Mouse (Mus musculus): Measurements from ENCODE around the gene Stac2. TPM values are rescaled to one million over a fixed set of nuclear protein-coding genes. Genes with fewer than 3 reads are reported as not detected.

Gene Stac2
- total RNA-seq, 2 experiments from 2014 or later, result 0.27 to 0.43 TPM

DNA sequence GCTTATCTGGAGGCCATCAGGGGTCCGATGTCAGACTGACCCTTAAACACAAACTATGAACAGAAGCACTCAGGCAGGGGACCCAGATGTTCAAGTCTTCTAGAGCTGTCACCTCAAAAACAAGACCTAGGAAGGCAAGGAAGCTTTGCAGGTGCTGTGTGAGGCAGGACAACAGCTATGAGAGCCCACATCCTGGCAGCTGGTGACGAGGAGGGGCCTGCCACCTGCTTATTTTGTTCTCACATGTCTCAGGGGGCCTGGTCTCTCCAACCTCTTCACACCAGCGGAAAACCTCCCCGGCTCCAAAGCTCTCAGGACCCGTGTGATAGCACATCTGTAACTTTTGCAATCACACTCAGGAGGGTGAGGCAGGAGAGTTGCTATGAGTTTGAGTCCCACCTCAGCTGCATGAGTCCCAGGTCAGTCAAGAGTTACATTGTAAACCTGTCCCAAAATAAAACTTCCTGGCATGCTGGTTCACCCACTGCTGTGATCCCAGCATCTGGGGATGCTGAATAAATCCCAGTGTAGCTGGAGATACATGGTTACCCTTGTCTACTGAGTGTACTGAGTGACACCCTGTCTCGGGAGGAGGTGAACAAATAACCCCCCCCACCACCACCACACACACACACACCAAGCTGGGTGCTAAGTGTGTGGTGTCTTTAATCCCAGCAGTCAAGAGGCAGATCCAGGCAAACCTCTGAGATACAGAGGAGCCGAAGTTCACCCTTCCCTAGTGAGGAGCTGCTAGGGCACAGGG lies 52.7 kb downstream of the Stac2 start:
- intact Hi-C loops (cut with DNase I), result no loop called here
- no peak for DNase-seq

DNA sequence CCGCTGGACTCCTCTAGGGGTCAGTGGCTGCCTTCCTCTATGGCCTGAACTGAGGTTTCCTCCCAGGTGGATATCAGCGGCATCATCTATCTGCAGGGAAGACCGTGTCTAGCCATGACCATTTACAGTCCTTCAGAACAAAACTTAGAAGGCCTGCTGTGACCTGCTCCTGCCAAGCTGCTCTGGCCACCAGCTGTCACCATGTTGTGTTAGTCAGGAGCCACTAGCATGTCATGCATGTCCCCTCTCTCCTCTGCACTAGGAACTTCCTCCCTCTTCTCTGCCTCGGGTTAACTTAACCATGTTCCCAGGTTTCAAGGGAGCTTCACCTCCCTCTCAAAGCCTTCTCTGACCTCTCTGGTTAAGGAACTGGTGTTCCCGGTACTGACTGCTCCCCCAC lies 53.5 kb downstream of the Stac2 start:
- intact Hi-C loops (cut with DNase I), result no loop called here
- no peak for DNase-seq

DNA sequence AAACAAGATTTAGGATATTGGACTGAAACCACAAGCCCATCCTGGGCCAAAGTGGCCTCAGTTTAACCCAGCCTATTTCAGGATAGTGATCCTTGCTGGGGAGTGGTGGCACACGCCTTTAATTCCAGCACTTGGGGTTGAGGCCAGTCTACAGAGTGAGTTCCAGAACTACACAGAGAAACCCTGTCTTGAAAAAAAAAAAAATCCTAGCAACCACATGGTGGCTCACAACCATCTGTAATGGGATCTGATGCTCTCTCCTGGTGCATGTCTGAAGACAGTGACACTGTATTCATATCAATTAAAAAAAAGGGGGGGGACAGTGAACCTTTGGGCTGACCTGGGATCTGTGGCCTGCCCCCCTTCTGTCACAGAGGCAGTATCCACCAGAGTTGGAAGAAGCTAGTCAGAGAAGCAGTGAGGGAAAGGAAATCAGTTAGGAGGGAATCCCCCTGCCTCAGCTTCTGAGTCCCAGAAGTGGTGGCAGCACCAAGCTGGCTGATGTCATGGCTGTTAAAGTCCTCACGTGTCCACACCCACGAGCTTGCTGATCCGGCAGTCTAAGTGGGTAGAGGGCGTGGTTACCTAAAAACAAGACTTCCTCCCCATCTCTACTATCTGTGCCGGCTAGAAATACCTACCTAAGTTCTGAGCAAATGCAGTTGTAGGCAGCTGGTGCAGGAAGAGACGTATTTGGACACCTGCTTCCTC lies 54.2 kb downstream of the Stac2 start:
- DNase-seq, result no peak
- intact Hi-C loops (cut with DNase I), result no loop called here

DNA sequence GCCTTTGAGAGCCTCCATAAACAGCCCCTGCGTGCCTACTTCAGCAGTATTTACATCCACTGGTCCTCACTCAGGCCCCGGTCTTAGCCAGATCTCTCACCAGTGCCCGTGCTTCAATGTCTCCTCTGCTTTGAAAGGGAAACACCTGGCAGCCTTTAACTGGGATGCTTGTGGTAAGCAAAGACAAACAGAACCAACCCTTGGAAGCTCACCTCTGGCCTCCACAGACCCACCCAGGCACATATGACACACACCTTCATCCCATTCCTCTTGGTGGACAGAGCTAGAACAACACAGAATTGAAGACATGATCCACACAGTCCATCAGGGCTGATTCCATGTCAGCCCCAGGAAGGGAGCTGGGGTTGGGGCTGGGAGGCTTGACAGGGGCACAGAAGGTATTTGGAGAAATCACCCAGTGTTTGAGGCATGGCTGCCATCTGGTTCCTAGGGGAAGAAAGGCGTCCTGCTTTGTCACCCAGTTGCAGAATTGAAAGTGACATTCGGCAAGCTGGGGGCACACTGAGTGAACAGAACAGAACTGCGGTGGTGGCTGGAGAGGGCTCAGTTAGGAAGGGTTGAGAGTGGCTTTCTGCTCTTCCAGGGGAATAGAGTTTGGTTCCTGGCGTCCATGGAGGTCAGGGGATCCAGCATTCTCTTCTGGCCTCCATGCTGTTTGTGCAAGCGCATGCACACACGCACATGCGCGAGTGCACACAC lies 55.0 kb downstream of the Stac2 start:
- DNase-seq, result no peak
- intact Hi-C loops (cut with DNase I), result no loop called here

DNA sequence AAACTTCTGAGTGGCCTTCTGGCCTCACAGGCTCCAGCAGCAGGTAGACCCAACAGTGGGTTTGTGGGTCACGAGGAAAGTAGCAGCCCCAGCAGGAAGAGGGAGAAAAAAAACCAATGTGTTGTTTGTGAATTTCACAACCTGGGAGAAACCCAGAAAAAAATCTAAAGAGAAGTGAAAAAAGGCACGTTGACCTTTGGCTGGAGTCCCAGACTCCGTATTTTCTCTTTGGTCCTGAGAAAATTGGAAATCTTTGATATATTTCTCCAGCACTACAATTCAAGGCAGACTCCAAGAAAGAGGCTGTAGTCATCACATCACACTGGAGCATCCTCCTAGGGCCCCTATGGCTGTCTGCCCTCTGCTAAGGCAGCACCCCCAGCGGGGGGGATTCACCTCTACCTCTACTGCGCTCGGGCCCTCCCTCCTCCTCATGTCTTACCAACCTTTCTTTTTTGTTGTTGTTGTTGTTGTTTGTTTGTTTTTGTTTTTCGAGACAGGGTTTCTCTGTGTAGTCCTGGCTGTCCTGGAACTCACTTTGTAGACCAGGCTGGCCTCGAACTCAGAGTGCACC lies 55.8 kb downstream of the Stac2 start:
- DNase-seq, result no peak
- intact Hi-C loops (cut with DNase I), result no loop called here

DNA sequence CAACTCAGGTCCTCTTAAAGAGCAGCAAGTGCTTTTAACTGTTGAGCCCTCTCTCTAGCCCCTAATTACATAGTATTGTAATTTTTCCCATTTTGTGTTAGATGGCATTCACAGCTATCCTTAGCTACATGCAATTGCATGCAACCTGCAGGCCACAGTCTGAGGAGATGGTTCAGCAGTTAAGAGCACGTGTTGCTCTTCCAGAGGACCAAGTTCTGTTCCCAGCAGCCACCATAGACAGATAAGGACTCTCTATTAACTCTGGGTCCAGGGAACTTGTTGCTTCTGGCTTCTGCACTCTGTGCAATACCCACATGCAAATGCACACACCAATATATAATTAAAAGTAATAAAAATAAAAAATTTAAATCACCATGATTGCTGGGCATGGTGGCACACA lies 56.6 kb downstream of the Stac2 start:
- intact Hi-C loops (cut with DNase I), result no loop called here
- no peak for DNase-seq

DNA sequence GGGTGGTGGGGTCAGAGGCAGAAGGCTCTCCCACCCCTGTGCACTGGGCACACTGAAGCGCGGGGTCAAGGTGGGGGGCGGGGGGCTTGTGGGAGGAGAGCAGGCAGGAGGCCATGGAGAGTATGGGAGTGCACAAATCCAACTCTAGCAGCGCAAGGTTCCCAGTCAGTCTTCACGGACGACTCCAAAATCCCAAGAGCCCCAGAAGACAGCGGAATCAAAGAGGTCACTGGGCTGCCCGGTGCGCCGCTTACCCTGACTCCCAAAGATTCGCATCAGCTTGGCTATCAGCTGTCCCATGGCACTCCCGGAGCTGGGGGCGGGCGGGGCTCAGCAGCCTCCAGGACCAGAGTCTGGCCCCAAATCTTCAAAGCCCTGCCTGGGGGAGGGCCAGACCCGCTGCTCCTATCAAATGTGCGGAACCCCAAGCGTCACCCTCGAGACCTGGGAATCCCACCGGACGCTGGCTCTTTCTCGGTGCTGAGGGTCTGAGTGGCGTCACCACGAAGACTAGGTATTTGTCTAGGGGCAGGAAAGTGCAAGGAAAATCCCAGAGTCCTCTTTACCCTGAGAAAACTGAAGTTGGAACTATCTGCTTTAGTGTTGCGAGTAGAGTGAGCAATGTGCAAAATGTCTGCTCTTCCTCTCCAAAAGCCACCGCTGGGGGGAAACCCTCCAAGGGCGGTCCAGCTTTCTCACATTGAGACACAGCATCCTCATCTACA lies 57.5 kb downstream of the Stac2 start, which contains the start of gene Arl5c:
Gene Arl5c, minus strand, starts transcription at position 618 of the 725 bp plus-strand sequence.
- DNase-seq, result peak; percentile 51 to 66
- intact Hi-C loops (cut with DNase I), result no loop called here

DNA sequence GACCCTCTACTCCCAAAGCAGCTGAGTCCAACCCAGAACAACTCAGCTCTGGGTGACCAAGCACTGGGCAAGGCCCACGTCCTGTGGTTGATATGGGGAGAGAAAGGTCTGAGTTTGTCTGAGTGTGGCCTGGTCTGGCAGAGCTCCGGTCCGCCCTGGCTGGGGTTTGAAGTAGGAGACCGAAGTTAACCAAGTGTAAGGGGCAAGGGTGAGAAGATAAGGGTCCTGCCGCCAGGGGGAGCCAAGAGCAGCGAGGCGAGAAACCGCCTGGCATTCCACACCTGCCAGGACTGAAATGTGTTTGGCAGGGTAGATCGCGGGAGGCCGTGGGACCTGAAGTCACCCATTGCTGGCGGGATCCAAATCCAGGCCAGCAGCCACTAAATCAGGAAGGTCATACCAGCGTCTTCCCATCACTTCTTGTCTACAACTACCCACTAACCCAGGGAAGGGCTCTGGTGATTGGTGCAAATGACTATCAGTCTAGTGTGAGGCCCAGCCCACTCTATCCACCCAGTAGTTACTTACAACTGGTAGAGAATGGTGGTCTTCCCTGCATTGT lies 58.6 kb downstream of the Stac2 start:
- peak; percentile 84 to 89 for DNase-seq
- intact Hi-C loops (cut with DNase I), result no loop called here

DNA sequence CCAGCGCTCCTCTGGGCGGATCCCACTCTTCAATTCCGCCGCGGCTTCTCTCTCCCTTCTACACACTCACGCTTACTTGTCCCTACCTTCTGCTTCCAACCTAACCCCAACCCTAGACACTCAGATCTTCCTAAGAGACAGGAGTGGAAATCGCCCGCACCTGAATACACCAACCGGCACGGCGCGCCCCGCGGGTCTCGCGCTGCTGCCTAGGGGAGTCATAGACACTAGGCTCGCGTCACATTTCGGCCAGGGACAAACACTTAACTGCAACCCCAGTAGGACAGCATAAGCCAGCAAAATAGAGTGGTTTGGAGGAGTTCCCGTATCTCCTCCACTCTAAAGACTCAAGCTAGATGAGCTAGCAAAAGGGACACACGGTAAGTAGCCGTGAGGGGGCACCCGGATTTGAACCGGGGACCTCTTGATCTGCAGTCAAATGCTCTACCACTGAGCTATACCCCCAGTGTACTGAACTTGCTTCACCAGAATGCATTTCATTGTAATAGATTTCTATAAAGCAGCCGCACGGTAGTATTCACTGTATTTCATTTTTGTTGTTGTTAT lies 64.6 kb downstream of the Stac2 start:
- peak; percentile 88 for DNase-seq
- intact Hi-C loops (cut with DNase I), result loop anchor here (2.0 to 5.0 kb wide), 3 partner anchors 34 to 286 kb away; partner anchors contain the start of genes Cacnb1, Lasp1, Pcgf2 and Psmb3

DNA sequence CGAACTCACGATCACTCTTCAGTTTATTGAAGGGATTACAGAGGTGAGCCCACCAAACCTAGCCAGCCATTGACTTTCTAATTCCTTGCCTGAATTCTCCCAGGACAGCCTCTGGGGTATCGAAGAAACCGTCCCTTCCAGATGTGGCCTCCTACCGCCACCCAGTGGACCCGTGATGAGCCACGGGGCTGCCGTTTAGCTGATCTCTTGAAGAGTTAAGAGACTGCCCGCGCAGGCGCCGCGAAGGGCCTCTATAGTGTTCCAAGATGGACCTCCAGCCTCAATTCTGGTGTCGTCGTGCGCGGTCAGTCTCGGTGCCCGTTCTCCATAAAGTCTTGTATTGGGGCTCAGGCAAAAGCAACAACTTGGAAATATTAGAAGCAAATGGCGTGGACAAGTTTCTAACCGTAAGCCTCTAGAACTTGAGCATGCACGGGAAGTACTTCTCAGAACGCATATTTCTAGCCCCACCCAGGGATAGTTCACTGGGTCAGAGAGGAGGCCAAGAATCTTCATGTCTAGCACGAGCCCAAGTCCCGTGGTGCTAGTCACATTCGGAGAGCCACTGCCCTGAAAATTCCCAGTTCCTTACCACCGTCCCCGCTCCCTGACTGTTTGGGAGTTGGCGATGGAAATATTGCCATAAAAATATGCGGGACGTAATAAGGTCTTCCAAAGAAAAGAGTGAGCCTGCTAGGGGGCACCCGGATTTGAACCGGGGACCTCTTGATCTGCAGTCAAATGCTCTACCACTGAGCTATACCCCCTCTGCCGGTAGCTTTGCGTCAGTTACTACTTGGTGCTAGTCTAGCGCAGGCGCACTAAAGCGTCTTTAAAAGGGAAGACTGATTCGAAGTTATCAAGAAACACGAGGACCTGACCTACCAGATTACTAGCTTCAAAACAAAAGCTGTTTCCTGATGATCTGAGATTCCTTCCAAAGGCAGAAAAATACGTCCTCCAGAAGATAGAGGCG lies 65.4 kb downstream of the Stac2 start:
- intact Hi-C loops (cut with DNase I), result loop anchor here (1.0 to 5.0 kb wide), 5 partner anchors 35 to 286 kb away; partner anchors contain the start of genes Cacnb1, Lasp1, Pcgf2 and Psmb3
- peak; percentile 91 to 96 for DNase-seq

DNA sequence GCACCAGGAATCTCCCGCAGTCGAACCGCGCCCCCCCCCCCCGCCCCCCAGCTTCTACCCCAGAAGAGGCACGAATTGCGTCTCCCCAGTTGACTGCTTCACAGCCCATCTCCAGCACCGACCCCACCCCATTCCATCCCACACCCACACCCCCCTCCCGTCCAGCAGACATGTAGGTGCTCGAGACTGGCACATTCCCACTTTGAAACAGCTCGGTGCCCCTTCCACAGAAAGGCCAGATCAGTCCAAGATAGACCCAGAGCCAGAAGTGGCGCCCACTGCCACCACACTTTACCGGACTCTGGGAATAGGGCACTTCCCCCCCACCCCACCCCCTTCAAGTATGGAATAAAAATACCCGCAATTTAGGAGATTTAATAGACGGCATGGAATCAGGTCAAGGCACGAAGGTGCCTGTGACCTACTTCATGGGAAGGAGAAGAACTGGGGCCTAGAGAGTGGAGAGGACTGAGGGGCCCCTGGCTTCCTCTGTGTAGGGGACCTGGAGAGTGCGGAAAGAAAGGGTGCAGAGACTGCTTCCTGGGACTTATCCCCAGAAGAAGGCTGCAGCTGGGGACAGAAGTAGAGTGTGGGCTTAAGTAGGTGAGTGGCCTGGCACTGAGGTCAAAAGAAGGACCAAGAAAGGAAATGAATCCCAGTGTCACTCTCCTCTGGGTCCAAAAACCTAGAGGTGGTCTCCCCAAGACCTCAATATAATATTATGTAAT lies 66.4 kb downstream of the Stac2 start:
- intact Hi-C loops (cut with DNase I), result loop anchor here (1.0 to 5.0 kb wide), 3 partner anchors 50 to 285 kb away; partner anchors contain the start of genes Pcgf2 and Psmb3
- DNase-seq, result no peak

Small RNAs within 50 kb of the gene (microRNA-seq; reads per million reads assigned to microRNA genes)
- gene Gm27597, result 0 reads per million in 2 experiments

Other genes with a start within 250 kb of the Stac2 start
- gene B230217C12Rik, start 212.7 kb downstream of the Stac2 start, total RNA-seq (2021), result 1 to 10 TPM in 1 of 2 experiments, under 1 TPM in 1; 0.95 to 1.1 TPM
- under 1 TPM; 0.17 to 0.37 TPM for gene Fbxo47, start 169.3 kb downstream of the Stac2 start, total RNA-seq (2021)
- 1 to 10 TPM; 7.3 TPM for gene Plxdc1, start 67.0 kb downstream of the Stac2 start, total RNA-seq (2021)
- gene Arl5c, start 57.3 kb downstream of the Stac2 start, total RNA-seq (2021), result 1 to 10 TPM; 1.6 to 6.2 TPM
- 1 to 10 TPM; 5.5 to 6.9 TPM for gene Cacnb1, start 30.4 kb downstream of the Stac2 start, total RNA-seq (2021)
- 100 to 1,000 TPM; 538 to 580 TPM for gene Rpl19, start 26.8 kb downstream of the Stac2 start, total RNA-seq (2021)
- gene Fbxl20, start 96.9 kb upstream of the Stac2 start, total RNA-seq (2021), result 10 to 100 TPM; 19.7 to 22.4 TPM
- 10 to 100 TPM; 38.0 to 42.9 TPM for gene Med1, start 139.8 kb upstream of the Stac2 start, total RNA-seq (2021)
- gene Cdk12, start 149.6 kb upstream of the Stac2 start, total RNA-seq (2021), result 10 to 100 TPM; 26.3 to 27.6 TPM

Data from heart, postnatal 14 days (tissue).